8 mouse cellular contexts compared by ENCODE assay signal in the genomic region with DNA sequence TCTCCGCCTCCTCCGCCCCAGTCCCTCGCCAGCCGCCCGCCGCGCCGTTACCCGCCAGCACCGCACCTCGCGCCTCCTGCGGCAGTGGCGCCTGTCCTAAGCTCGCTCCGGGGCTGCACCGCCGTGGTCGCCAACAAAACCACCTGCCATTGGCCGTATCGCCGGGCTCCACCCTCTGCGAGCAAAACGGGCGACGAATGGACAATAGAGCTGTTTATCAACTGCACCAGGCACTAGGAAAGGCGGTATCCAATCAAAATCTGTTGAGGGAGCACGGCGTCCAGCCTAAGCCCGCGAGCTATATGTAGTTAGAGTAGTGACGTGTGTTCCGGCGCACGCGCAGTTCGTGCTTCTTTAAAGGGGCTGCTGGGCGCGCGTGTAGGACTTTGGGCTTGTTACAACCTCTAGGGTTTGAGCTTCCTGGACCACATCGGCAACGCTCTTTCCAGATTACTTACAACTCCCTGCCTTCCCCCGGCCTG. TPM values are rescaled to one million over a fixed set of nuclear protein-coding genes. Genes with fewer than 3 reads are reported as not detected.
DNase-seq lines count a peak whose midpoint lies in the region; ATAC-seq lines count a peak whose summit lies in the region.

Gene Nap1l4 (minus strand): TSS at position 131 of the 482 bp plus-strand sequence.

- peak within 1 kb of the TSS; percentile 89 to 96 for H3K4me3 ChIP-seq in heart, embryonic 14.5 days (ENCODE audit: control insufficient read depth in 1 of 2, insufficient read depth in 1 of 2, low read depth in 1 of 2, low read length in 2 of 2)
- H3K4me3 ChIP-seq in liver, embryonic 13.5 days (replicated peaks) = peak within 1 kb of the TSS; percentile 82
- H3K4me3 ChIP-seq in stomach, embryonic 16.5 days (replicated peaks; ENCODE audit: low read length) = peak within 1 kb of the TSS; percentile 99

- no peaks in the 10 kb centered on the region for H3K27me3 ChIP-seq in heart, embryonic 14.5 days (ENCODE audit: control insufficient read depth, insufficient read depth, low read length)
- H3K27me3 ChIP-seq in liver, embryonic 13.5 days = no peaks in the 10 kb centered on the region
- H3K27me3 ChIP-seq in stomach, embryonic 16.5 days (ENCODE audit: control insufficient read depth, insufficient read depth, low read length) = no peaks in the 10 kb centered on the region

- H3K4me1 ChIP-seq in heart, embryonic 14.5 days (ENCODE audit: control insufficient read depth in 2 of 2, insufficient read depth in 2 of 2, low read length in 2 of 2) = peaks cover 2 to 15% of the 10 kb centered on the region in 2 experiments; a peak in 3 of 4 replicates
- H3K4me1 ChIP-seq in liver, embryonic 13.5 days (replicated peaks) = peaks cover 46% of the 10 kb centered on the region
- peaks cover 24% of the 10 kb centered on the region for H3K4me1 ChIP-seq in stomach, embryonic 16.5 days (ENCODE audit: control insufficient read depth, insufficient read depth, low read length)

- WGBS in heart, embryonic 14.5 days = under 1% methylated on average over 43 of the region's 43 CpGs
- under 1% methylated on average over 43 of the region's 43 CpGs for WGBS in liver, embryonic 13.5 days (ENCODE audit: insufficient replicate concordance)
- WGBS in stomach, embryonic 16.5 days = 1% methylated on average over 43 of the region's 43 CpGs

- no peaks in the 10 kb centered on the region for H3K9me3 ChIP-seq in heart, embryonic 14.5 days (ENCODE audit: control insufficient read depth, low read length)
- H3K9me3 ChIP-seq in liver, embryonic 13.5 days (replicated peaks) = no peaks in the 10 kb centered on the region
- no peaks in the 10 kb centered on the region for H3K9me3 ChIP-seq in stomach, embryonic 16.5 days (replicated peaks; ENCODE audit: control insufficient read depth, low read length)

- peak; percentile 95 for DNase-seq in c-Kit-negative CD71-positive TER-119-positive erythroid progenitor cells, embryonic 14.5 days (ENCODE audit: low read depth, low spot score)
- DNase-seq in fibroblast of lung, adult 2 months (ENCODE audit: low read depth) = peak; percentile 98
- peak; percentile 99 for DNase-seq in kidney, postnatal 14 days
- DNase-seq in liver, embryonic 13.5 days = peak; percentile 99
- peak; percentile 99 for DNase-seq in neural tube, embryonic 10.5 days (ENCODE audit: extremely low spot score, low spot score)

- H3K27ac ChIP-seq in heart, embryonic 14.5 days (replicated peaks in 1 of 2; ENCODE audit: control insufficient read depth in 1 of 2, insufficient read depth in 1 of 2, low read depth in 2 of 2, low read length in 2 of 2) = peak within 1 kb of the TSS; percentile 93 to 94
- peak within 1 kb of the TSS; percentile 87 for H3K27ac ChIP-seq in liver, embryonic 13.5 days
- peak within 1 kb of the TSS; percentile 97 for H3K27ac ChIP-seq in stomach, embryonic 16.5 days (ENCODE audit: low read length)

- H3K4me2 ChIP-seq in heart, embryonic 14.5 days (ENCODE audit: low read length) = peak within 1 kb of the TSS; percentile 76
- H3K4me2 ChIP-seq in liver, embryonic 13.5 days = peak within 1 kb of the TSS; percentile 88
- H3K4me2 ChIP-seq in stomach, embryonic 16.5 days (ENCODE audit: low read depth, low read length) = peak within 1 kb of the TSS; percentile 90

- ATAC-seq in CD4-positive, CD25-positive, alpha-beta regulatory T cell, adult 4 months = peak; percentile 89
- ATAC-seq in heart, embryonic 14.5 days (ENCODE audit: insufficient number of reproducible peaks, insufficient read depth, low FRiP score, low read depth) = peak; percentile 97
- peak; percentile 96 for ATAC-seq in liver, embryonic 13.5 days (ENCODE audit: low read depth)
- peak; percentile 100 for ATAC-seq in stomach, embryonic 16.5 days (ENCODE audit: insufficient read depth, low FRiP score)

- peak within 1 kb of the TSS; percentile 95 for H3K9ac ChIP-seq in heart, embryonic 14.5 days (ENCODE audit: low read length)
- H3K9ac ChIP-seq in liver, embryonic 13.5 days = peak within 1 kb of the TSS; percentile 90
- H3K9ac ChIP-seq in stomach, embryonic 16.5 days (ENCODE audit: low read length) = peak within 1 kb of the TSS; percentile 96

- peaks cover 13% of the 10 kb centered on the region; the same call in 1 of the 2 replicates for H3K36me3 ChIP-seq in heart, embryonic 14.5 days (ENCODE audit: control insufficient read depth, insufficient read depth, low read length)
- H3K36me3 ChIP-seq in liver, embryonic 13.5 days = peaks cover 25% of the 10 kb centered on the region
- H3K36me3 ChIP-seq in stomach, embryonic 16.5 days (ENCODE audit: control insufficient read depth, insufficient read depth, low read length) = no peaks in the 10 kb centered on the region

RNA-seq across cellular contexts. Expression of gene Nap1l4, which starts in this region (rescaled TPM):
- polyA plus RNA-seq in CD4-positive, CD25-positive, alpha-beta regulatory T cell, adult 4 months (2017; shearing (Covaris generic)) = 100 to 1,000 TPM; 288 to 395 TPM
- polyA plus RNA-seq in heart, embryonic 14.5 days (2014; fragmentation: Nextera tagmentation; extraction: Ambion mirVana) = 108 and 114 TPM in 2 replicates
- polyA plus RNA-seq in liver, embryonic 13.5 days (2015; fragmentation: Nextera tagmentation; extraction: Ambion mirVana) = 96.7 and 108 TPM in 2 replicates
- polyA plus RNA-seq in stomach, embryonic 16.5 days (2015; fragmentation: Nextera tagmentation; extraction: Ambion mirVana) = 196 and 204 TPM in 2 replicates

Comparison
In these comparisons a context has a peak if more than half of its experiments do, and no peak if none do; other contexts are left out.
1. Peak in every context shown above with its lines: DNase-seq, ATAC-seq, H3K4me3 ChIP-seq and H3K27ac ChIP-seq.